30 mouse cellular contexts compared by ENCODE assay signal in the genomic region with DNA sequence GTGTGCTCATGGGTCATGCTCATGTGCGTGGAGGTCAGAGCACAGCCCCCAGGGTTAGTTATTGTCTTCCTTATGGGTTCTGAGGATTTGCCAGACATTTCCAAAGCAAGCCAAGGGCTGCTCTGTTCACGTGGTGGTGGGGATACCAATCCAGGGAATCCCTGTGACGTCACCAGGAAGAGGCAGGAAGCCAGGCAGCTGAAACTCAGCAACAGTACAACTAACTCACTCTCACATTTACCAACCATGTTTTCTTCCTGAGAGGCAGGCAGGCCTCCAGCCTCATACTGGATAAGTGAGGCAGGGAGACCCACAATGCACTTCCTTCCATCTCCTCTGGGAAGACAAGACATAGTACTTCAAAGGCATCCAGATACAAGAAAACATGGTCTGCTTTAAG. TPM values are rescaled to one million over a fixed set of nuclear protein-coding genes. Genes with fewer than 3 reads are reported as not detected.
DNase-seq lines count a peak whose midpoint lies in the region; ATAC-seq and TF ChIP-seq lines count a peak whose summit lies in the region.
"Had no signal": no experiment of that assay in that cellular context is flagged by ENCODE, and none has a peak within 500 bp of the region (broad histone marks: within the 10 kb centered on the region; RNA-seq: fewer than 3 reads in every experiment).

No protein-coding gene starts in this region.

- TF ChIP-seq POLR2A in MEL (IDR thresholded peaks at IDR 0.05; ENCODE audit: control insufficient read depth in 1 of 2, insufficient read depth in 1 of 2, low read depth in 1 of 2, low read length in 2 of 2, poor library complexity in 1 of 2) = no peak

- H3K4me1 ChIP-seq in heart, embryonic 15.5 days (replicated peaks) = no peaks in the 10 kb centered on the region
- peaks cover 4% of the 10 kb centered on the region; the same call in 1 of the 2 replicates for H3K4me1 ChIP-seq in heart, embryonic 12.5 days (replicated peaks)
- peaks cover 27 to 34% of the 10 kb centered on the region in 2 experiments for H3K4me1 ChIP-seq in MEL (ENCODE audit: control insufficient read depth in 1 of 2, insufficient read depth in 2 of 2, low read length in 2 of 2)
- H3K4me1 ChIP-seq: embryonic facial prominence, embryonic 13.5 days; embryonic facial prominence, embryonic 15.5 days; forebrain, embryonic 10.5 days; forebrain, embryonic 12.5 days had no signal

- no peaks in the 10 kb centered on the region for H3K79me2 ChIP-seq in MEL (ENCODE audit: control insufficient read depth, insufficient read depth, low read length, poor library complexity)

- no peak overlapping the region for H3K4me2 ChIP-seq in heart, embryonic 15.5 days
- H3K4me2 ChIP-seq in heart, embryonic 12.5 days = no peak overlapping the region
- H3K4me2 ChIP-seq: embryonic facial prominence, embryonic 13.5 days; embryonic facial prominence, embryonic 15.5 days; forebrain, embryonic 12.5 days had no signal

- H3K4me3 ChIP-seq in heart, embryonic 15.5 days = no peak overlapping the region
- H3K4me3 ChIP-seq in heart, embryonic 12.5 days = no peak overlapping the region
- H3K4me3 ChIP-seq in MEL (ENCODE audit: control insufficient read depth in 1 of 2, insufficient read depth in 1 of 2, low read depth in 2 of 2, low read length in 2 of 2) = no peak overlapping the region
- H3K4me3 ChIP-seq: embryonic facial prominence, embryonic 13.5 days; embryonic facial prominence, embryonic 15.5 days; erythroblast, embryonic 14.5 days; forebrain, embryonic 10.5 days; forebrain, embryonic 12.5 days had no signal

- H3K9me3 ChIP-seq in heart, embryonic 15.5 days (replicated peaks) = no peaks in the 10 kb centered on the region
- no peaks in the 10 kb centered on the region for H3K9me3 ChIP-seq in heart, embryonic 12.5 days (replicated peaks)
- no peaks in the 10 kb centered on the region for H3K9me3 ChIP-seq in MEL (replicated peaks; ENCODE audit: insufficient read depth, low read length)
- H3K9me3 ChIP-seq: embryonic facial prominence, embryonic 13.5 days; embryonic facial prominence, embryonic 15.5 days; forebrain, embryonic 10.5 days; forebrain, embryonic 12.5 days; G1E had no signal

- WGBS in heart, embryonic 15.5 days = 65% methylated on average over 3 of the region's 3 CpGs
- 64% methylated on average over 3 of the region's 3 CpGs for WGBS in heart, embryonic 12.5 days

- no peak for TF ChIP-seq EP300 in MEL (IDR thresholded peaks at IDR 0.05; ENCODE audit: low read depth in 1 of 2, low read length in 2 of 2)

- H3K27ac ChIP-seq in heart, embryonic 15.5 days = peak overlapping the region; percentile 30; the same call in 1 of the 2 replicates
- H3K27ac ChIP-seq in heart, embryonic 12.5 days (ENCODE audit: poor library complexity, severe bottlenecking) = no peak overlapping the region
- H3K27ac ChIP-seq in MEL (ENCODE audit: control insufficient read depth, low read depth, low read length) = peak overlapping the region; percentile 18; the same call in 1 of the 2 replicates
- H3K27ac ChIP-seq: embryonic facial prominence, embryonic 13.5 days; embryonic facial prominence, embryonic 15.5 days; forebrain, embryonic 10.5 days; forebrain, embryonic 12.5 days had no signal

- intact Hi-C loops in heart, postnatal 25 days (cut with DNase I) = loop anchor here (5.0 kb wide), 1 partner anchor 36 kb away; a partner anchor contains a TSS

- no peaks in the 10 kb centered on the region for H3K27me3 ChIP-seq in heart, embryonic 15.5 days
- H3K27me3 ChIP-seq in heart, embryonic 12.5 days (replicated peaks) = no peaks in the 10 kb centered on the region
- no peaks in the 10 kb centered on the region for H3K27me3 ChIP-seq in MEL (ENCODE audit: control insufficient read depth in 1 of 2, insufficient read depth in 2 of 2, low read length in 2 of 2)
- H3K27me3 ChIP-seq: CH12.LX; embryonic facial prominence, embryonic 13.5 days; embryonic facial prominence, embryonic 15.5 days; forebrain, embryonic 12.5 days had no signal

- TF ChIP-seq CTCF in MEL (IDR thresholded peaks at IDR 0.05 in 2 of 3, conservative IDR thresholded peaks at IDR 0.05 in 1 of 3; ENCODE audit: control insufficient read depth in 1 of 3, insufficient read depth in 1 of 3, low read depth in 2 of 3, low read length in 3 of 3, poor library complexity in 1 of 3, severe bottlenecking in 1 of 3) = no peak

- DNase-seq in heart, adult 11 months = peak; percentile 93
- DNase-seq in heart, postnatal 25 days (ENCODE audit: low spot score) = no peak
- peak; percentile 13 to 33 for DNase-seq in heart, adult 9 months (ENCODE audit: low spot score in 2 of 2)
- DNase-seq in heart, adult 8-10 months (ENCODE audit: low spot score) = no peak
- DNase-seq in MEL (ENCODE audit: low read depth, low spot score) = no peak
- DNase-seq: adrenal gland, adult 2 months; adrenal gland, postnatal 10 days; adrenal gland, postnatal 25 days; B cell, adult 2 months; cerebellum, adult 11 months; cerebellum, adult 18-20 months; cerebellum, adult 8-10 months; cerebellum, adult 9-11 months; cerebellum, postnatal 14 days; cerebellum, postnatal 36 days; embryo, embryonic 11 days had no signal

- peaks cover 53% of the 10 kb centered on the region for H3K36me3 ChIP-seq in heart, embryonic 15.5 days
- H3K36me3 ChIP-seq in heart, embryonic 12.5 days = peaks cover 64% of the 10 kb centered on the region
- peaks cover 0 to 36% of the 10 kb centered on the region in 2 experiments for H3K36me3 ChIP-seq in MEL (ENCODE audit: control insufficient read depth in 1 of 2, insufficient read depth in 2 of 2, low read length in 2 of 2)

- ATAC-seq in heart, embryonic 15.5 days (replicated peaks; ENCODE audit: insufficient number of reproducible peaks, insufficient read depth, low FRiP score, low read depth) = 0 out of 2 replicates have a peak, but pooled peaks have one; percentile 47
- no peak for ATAC-seq in heart, embryonic 12.5 days (ENCODE audit: insufficient number of reproducible peaks, low FRiP score)
- ATAC-seq: CD4-positive, CD25-positive, alpha-beta regulatory T cell, adult 4 months; forebrain, embryonic 14.5 days had no signal

- no peak for TF ChIP-seq RAD21 in MEL (IDR thresholded peaks at IDR 0.05; ENCODE audit: low read depth, low read length)

- no peak overlapping the region for H3K9ac ChIP-seq in heart, embryonic 15.5 days
- H3K9ac ChIP-seq in heart, embryonic 12.5 days = no peak overlapping the region
- no peak overlapping the region for H3K9ac ChIP-seq in MEL (ENCODE audit: control insufficient read depth, low read depth, low read length, poor library complexity, severe bottlenecking)
- H3K9ac ChIP-seq: embryonic facial prominence, embryonic 13.5 days; embryonic facial prominence, embryonic 15.5 days; forebrain, embryonic 12.5 days had no signal

TF ChIP-seq in MEL, 35 proteins besides CTCF, POLR2A, EP300 and RAD21 (continues in another document):
- TF ChIP-seq MAFK (IDR thresholded peaks at IDR 0.05; ENCODE audit: borderline replicate concordance, low read depth, low read length) (no peak), NELFE (IDR thresholded peaks at IDR 0.05; ENCODE audit: low read depth, low read length) (no peak), GATA1 (IDR thresholded peaks at IDR 0.05; ENCODE audit: low read depth, low read length) (no peak), ZKSCAN1 (IDR thresholded peaks at IDR 0.05; ENCODE audit: low read depth, low read length) (no peak), USF1 (IDR thresholded peaks at IDR 0.05; ENCODE audit: low read depth, low read length) (no peak), MYB (IDR thresholded peaks at IDR 0.05; ENCODE audit: low read depth, low read length) (no peak)

RNA-seq across cellular contexts. Expression of a gene that starts 16.0 kb away (rescaled TPM):
- 1 to 10 TPM; 2.1 to 2.7 TPM for total RNA-seq in heart, postnatal 25 days (2021)
- total RNA-seq in heart, adult 8-10 months (2022) = 10 to 100 TPM in 3 of 4 experiments, 1 to 10 TPM in 1; 9.3 to 20.9 (median 16.9) TPM
- 0.36 TPM in 1 of 2 replicates, not detected in the other for polyA plus RNA-seq in heart, embryonic 15.5 days (2015; fragmentation: Nextera tagmentation; extraction: Ambion mirVana)
- polyA plus RNA-seq in heart, embryonic 12.5 days (2016; fragmentation: Nextera tagmentation; extraction: Ambion mirVana) = 0.54 and 0.96 TPM in 2 replicates
- not detected in 2 replicates for total RNA-seq in MEL (2012; rRNA removed)
- not detected for polyA plus RNA-seq in MEL (2012; ENCODE audit: insufficient read depth in 1 of 2, insufficient read length in 2 of 2, low read depth in 1 of 2, low replicate concordance in 2 of 2, missing spikeins in 1 of 2)
- total RNA-seq: adrenal gland, adult 2 months; adrenal gland, postnatal 10 days; adrenal gland, postnatal 25 days; adrenal gland, postnatal 4 days; CH12.LX; common myeloid progenitor, adult 5-6 weeks; G1E had no signal
- polyA plus RNA-seq: adrenal gland, adult 2 months; CD4-positive, CD25-positive, alpha-beta regulatory T cell, adult 4 months; embryonic facial prominence, embryonic 11.5 days; embryonic facial prominence, embryonic 13.5 days; embryonic facial prominence, embryonic 15.5 days; erythroblast, embryonic 14.5 days; forebrain, embryonic 10.5 days; forebrain, embryonic 12.5 days; G1E had no signal

RNA-seq across cellular contexts. Expression of a gene that starts 22.4 kb away (rescaled TPM):
- total RNA-seq in heart, postnatal 25 days (2021) = not detected
- not detected for total RNA-seq in heart, adult 8-10 months (2022)
- not detected in 2 replicates for polyA plus RNA-seq in heart, embryonic 15.5 days (2015; fragmentation: Nextera tagmentation; extraction: Ambion mirVana)
- not detected in 2 replicates for polyA plus RNA-seq in heart, embryonic 12.5 days (2016; fragmentation: Nextera tagmentation; extraction: Ambion mirVana)
- total RNA-seq in MEL (2012; rRNA removed) = not detected in 2 replicates
- polyA plus RNA-seq in MEL (2012; ENCODE audit: insufficient read depth in 1 of 2, insufficient read length in 2 of 2, low read depth in 1 of 2, low replicate concordance in 2 of 2, missing spikeins in 1 of 2) = under 1 TPM in 1 of 2 experiments, not detected in 1; 0.14 TPM
- total RNA-seq: adrenal gland, adult 2 months; adrenal gland, postnatal 10 days; adrenal gland, postnatal 25 days; adrenal gland, postnatal 4 days; CH12.LX; common myeloid progenitor, adult 5-6 weeks; G1E had no signal
- polyA plus RNA-seq: adrenal gland, adult 2 months; CD4-positive, CD25-positive, alpha-beta regulatory T cell, adult 4 months; embryonic facial prominence, embryonic 11.5 days; embryonic facial prominence, embryonic 13.5 days; embryonic facial prominence, embryonic 15.5 days; erythroblast, embryonic 14.5 days; forebrain, embryonic 10.5 days; forebrain, embryonic 12.5 days; forebrain, embryonic 14.5 days; G1E had no signal

RNA-seq across cellular contexts. Expression of a gene that starts 31.4 kb away (rescaled TPM):
- 1 to 10 TPM; 7.7 to 8.5 TPM for total RNA-seq in heart, postnatal 25 days (2021)
- 1 to 10 TPM; 6.0 to 8.6 (median 8.1) TPM for total RNA-seq in heart, adult 8-10 months (2022)
- polyA plus RNA-seq in heart, embryonic 15.5 days (2015; fragmentation: Nextera tagmentation; extraction: Ambion mirVana) = 11.2 and 12.6 TPM in 2 replicates
- polyA plus RNA-seq in heart, embryonic 12.5 days (2016; fragmentation: Nextera tagmentation; extraction: Ambion mirVana) = 15.6 and 16.1 TPM in 2 replicates
- 13.6 and 15.3 TPM in 2 replicates for total RNA-seq in MEL (2012; rRNA removed)
- polyA plus RNA-seq in MEL (2012; ENCODE audit: insufficient read depth in 1 of 2, insufficient read length in 2 of 2, low read depth in 1 of 2, low replicate concordance in 2 of 2, missing spikeins in 1 of 2) = 10 to 100 TPM in 1 of 2 experiments, not detected in 1; 11.7 TPM

RNA-seq across cellular contexts. Expression of a gene that starts 31.4 kb away (rescaled TPM):
- total RNA-seq in heart, postnatal 25 days (2021) = 1 to 10 TPM; 4.0 to 4.2 TPM
- 1 to 10 TPM; 5.0 to 5.7 (median 5.2) TPM for total RNA-seq in heart, adult 8-10 months (2022)
- polyA plus RNA-seq in heart, embryonic 15.5 days (2015; fragmentation: Nextera tagmentation; extraction: Ambion mirVana) = 5.8 and 8.5 TPM in 2 replicates
- polyA plus RNA-seq in heart, embryonic 12.5 days (2016; fragmentation: Nextera tagmentation; extraction: Ambion mirVana) = 8.8 TPM in 2 replicates
- 5.1 and 5.4 TPM in 2 replicates for total RNA-seq in MEL (2012; rRNA removed)
- 10 to 100 TPM in 1 of 2 experiments, not detected in 1; 11.2 TPM for polyA plus RNA-seq in MEL (2012; ENCODE audit: insufficient read depth in 1 of 2, insufficient read length in 2 of 2, low read depth in 1 of 2, low replicate concordance in 2 of 2, missing spikeins in 1 of 2)

RNA-seq across cellular contexts. Expression of a gene that starts 34.9 kb away (rescaled TPM):
- 10 to 100 TPM; 73.0 to 73.7 TPM for total RNA-seq in heart, postnatal 25 days (2021)
- total RNA-seq in heart, adult 8-10 months (2022) = 10 to 100 TPM; 67.0 to 84.9 (median 72.2) TPM
- 61.2 and 67.6 TPM in 2 replicates for polyA plus RNA-seq in heart, embryonic 15.5 days (2015; fragmentation: Nextera tagmentation; extraction: Ambion mirVana)
- 66.9 and 67.2 TPM in 2 replicates for polyA plus RNA-seq in heart, embryonic 12.5 days (2016; fragmentation: Nextera tagmentation; extraction: Ambion mirVana)
- 108 and 121 TPM in 2 replicates for total RNA-seq in MEL (2012; rRNA removed)
- polyA plus RNA-seq in MEL (2012; ENCODE audit: insufficient read depth in 1 of 2, insufficient read length in 2 of 2, low read depth in 1 of 2, low replicate concordance in 2 of 2, missing spikeins in 1 of 2) = 100 to 1,000 TPM in 1 of 2 experiments, not detected in 1; 154 TPM

Comparison
In these comparisons a context has a peak if more than half of its experiments do, and no peak if none do; other contexts are left out.
1. DNase-seq: peak in heart, adult 11 months (single experiment) and heart, adult 9 months (2 of 2); none in heart, postnatal 25 days (single experiment), heart, adult 8-10 months (single experiment) and MEL (single experiment).